Mouse (Mus musculus) lung, postnatal 25 days (tissue): Measurements from ENCODE around the gene Tk2.

ENCODE experiments used
- DNase-seq: peaks from one replicate; pipeline ENCODE4 v3.0.0; 2022; ENCODE audit warnings: low spot score

The Tk2 gene

GRCm38 (mm10) chr8:104219806-104220205 lies 28.6 kb downstream of the Tk2 start:
- peak; percentile 71 for DNase-seq

- DNase-seq = peak; percentile 41
These were observed 29.3 kb downstream of the Tk2 start for GRCm38 (mm10) chr8:104219079-104219478.

DNA sequence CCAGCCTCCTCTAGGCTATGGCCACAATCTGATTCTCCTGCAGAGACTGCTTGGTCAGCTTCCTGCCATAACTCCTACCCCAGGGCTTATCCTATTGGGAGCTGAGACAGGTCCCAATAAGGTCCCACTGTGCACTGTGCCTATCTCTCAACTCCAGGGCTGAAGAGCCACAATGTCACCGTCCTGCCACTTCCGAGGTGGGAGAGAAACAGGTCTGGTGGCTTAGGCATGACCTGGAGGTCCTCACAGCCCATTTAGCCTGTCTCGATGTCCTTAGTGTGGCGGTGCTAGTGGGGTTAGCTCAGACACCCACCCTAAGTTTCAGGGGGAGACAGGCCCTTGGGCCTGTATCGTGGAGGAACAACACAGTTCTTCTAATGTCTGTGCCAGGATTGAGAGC lies 30.8 kb downstream of the Tk2 start:
- DNase-seq = no peak

GRCm38 (mm10) chr8:104205292-104205691 lies 43.1 kb downstream of the Tk2 start:
- no peak for DNase-seq

- no peak for DNase-seq
These were observed 46.0 kb downstream of the Tk2 start for GRCm38 (mm10) chr8:104202320-104202719.

GRCm38 (mm10) chr8:104201622-104202021 lies 46.7 kb downstream of the Tk2 start:
- no peak for DNase-seq

- DNase-seq = no peak
These were observed 48.6 kb downstream of the Tk2 start for GRCm38 (mm10) chr8:104199802-104200201.

DNA sequence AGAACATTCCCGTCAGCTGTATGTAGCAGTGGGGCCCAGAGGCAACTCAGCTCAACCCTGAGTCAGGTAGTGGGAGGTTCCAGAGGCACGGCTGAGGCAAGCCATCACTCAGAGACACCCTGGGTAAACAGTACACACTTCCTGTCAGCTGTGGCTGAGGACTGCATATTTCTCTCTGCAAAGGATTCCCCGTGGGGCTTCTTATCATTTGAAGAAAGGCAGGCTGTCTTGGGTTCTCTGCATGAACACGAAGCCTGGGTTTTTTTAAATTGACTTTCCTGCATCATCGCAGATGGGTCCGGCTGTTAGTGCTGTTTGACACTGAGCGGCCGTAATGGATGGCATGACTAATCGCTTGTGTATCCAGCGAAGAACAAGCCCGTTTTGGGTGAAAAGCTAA lies 56.9 kb downstream of the Tk2 start:
- peak; percentile 3 for DNase-seq

DNA sequence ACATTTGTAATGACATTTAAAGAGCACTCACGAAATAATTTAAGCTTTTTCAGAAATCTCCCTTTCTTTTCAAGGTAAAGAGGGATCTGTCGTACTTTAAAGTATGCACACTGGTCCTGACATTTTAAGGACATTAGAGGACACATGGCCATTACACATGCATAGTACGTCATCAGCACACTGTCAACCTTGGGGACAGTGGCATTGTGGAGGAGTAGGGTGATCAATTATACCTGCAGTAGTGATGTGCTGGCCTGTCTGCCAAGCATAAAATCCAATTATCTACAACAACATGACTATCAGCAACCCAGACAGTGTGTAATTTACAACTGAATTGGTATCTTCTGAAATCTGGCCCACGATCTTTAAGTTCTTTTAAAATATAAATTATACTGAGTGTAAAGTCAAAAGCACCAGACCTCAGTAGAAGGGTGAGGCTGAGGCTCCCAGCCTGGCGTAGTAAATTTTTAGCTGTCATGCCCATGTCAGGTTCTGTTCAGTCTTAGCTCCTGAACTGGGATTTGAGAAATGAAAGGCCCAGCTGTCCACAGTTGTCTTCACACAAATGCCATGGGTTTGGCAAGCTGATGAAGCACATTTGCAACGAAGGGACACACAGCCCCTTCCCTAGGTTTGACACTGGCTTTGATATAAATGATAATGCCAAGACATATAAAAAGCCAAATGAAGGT lies 57.4 kb downstream of the Tk2 start:
- DNase-seq = no peak

DNA sequence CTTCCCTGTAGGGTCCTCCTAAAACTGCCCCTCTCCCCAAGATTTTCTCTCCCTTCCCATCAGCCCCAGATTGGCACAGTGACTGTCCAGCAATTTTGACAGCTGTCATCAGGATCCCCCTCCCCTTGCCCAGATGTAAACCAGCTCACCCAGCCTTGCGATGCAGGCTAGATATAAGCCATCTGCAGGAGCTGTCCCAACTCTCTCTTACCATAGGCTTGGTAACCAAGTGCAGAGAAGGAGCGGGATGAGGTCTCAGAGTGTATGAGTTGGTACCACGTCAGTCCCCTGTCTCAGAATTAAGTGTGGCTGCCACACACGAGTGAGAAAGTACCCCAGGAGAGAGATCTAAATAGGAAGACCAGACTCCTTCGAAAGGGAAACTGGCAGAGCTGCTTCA lies 59.9 kb downstream of the Tk2 start:
- DNase-seq = no peak

GRCm38 (mm10) chr8:104187622-104188021 lies 60.7 kb downstream of the Tk2 start:
- DNase-seq = no peak

- no peak for DNase-seq
These were observed 61.5 kb downstream of the Tk2 start for GRCm38 (mm10) chr8:104186827-104187226.

- DNase-seq = no peak
These were observed 63.5 kb downstream of the Tk2 start for GRCm38 (mm10) chr8:104184905-104185304.

- DNase-seq = no peak
These were observed 71.3 kb downstream of the Tk2 start for GRCm38 (mm10) chr8:104177054-104177453.
